Mouse (Mus musculus) limb, embryonic 10.5 days (tissue): ENCODE data around the gene Adk. TPM values are rescaled to one million over a fixed set of nuclear protein-coding genes. Genes with fewer than 3 reads are reported as not detected.

Experiments
- DNase-seq: peaks from one replicate; pipeline ENCODE4 v3.0.0-alpha.2; 2017; ENCODE audit warnings: low spot score
- H3K27ac ChIP-seq: fragments of 300-500 bp; sonication (generic); 2 replicates; pipeline ENCODE4 v1.5.1; 2016; ENCODE audit warnings: mild to moderate bottlenecking
- H3K27me3 ChIP-seq: fragments of 300-500 bp; sonication (generic); 2 replicates; pipeline ENCODE4 v1.6.1; 2016; ENCODE audit warnings: low read depth, mild to moderate bottlenecking; ENCODE audit not compliant: poor library complexity, severe bottlenecking
- H3K36me3 ChIP-seq: fragments of 300-500 bp; sonication (generic); 2 replicates; pipeline ENCODE4 v1.6.1; 2016; ENCODE audit warnings: mild to moderate bottlenecking, moderate library complexity
- H3K4me1 ChIP-seq: fragments of 300-500 bp; sonication (generic); 2 replicates; pipeline ENCODE4 v1.6.1; 2016
- H3K4me3 ChIP-seq: fragments of 300-500 bp; sonication (generic); 2 replicates; pipeline ENCODE4 v1.5.1; 2016; ENCODE audit warnings: mild to moderate bottlenecking, moderate library complexity
- H3K9me3 ChIP-seq: fragments of 300-500 bp; sonication (generic); replicated peaks from 2 replicates; pipeline ENCODE4 v1.6.1; 2016; ENCODE audit warnings: mild to moderate bottlenecking
- WGBS: fragments of 180-500 bp; shearing (Covaris S2); methylation state at CpG from one replicate; pipeline ENCODE4 v1.1.7; 2016; 5-methylcytosine and 5-hydroxymethylcytosine counted together
- polyA plus RNA-seq: library from polyadenylated mRNA; unstranded; fragments of >200 nt; fragmentation: Nextera tagmentation; extraction: Ambion mirVana; gene quantifications from 2 replicates; pipeline ENCODE4 v1.2.1, GENCODE M21; 2016

Gene Adk
- polyA plus RNA-seq, 1 experiment from 2014 or later, result 170 TPM

GRCm38 (mm10) chr14:21278290-21278689 lies 225.9 kb downstream of the Adk start:
- 97% methylated on average over 2 of the region's 2 CpGs for WGBS
- Histone ChIP-seq H3K36me3 (no peaks in the 10 kb centered on the region), H3K27ac (no peak overlapping the region), H3K27me3 (no peaks in the 10 kb centered on the region), H3K9me3 (no peaks in the 10 kb centered on the region), H3K4me3 (no peak overlapping the region), H3K4me1 (peaks cover 52% of the 10 kb centered on the region)
- no peak for DNase-seq

GRCm38 (mm10) chr14:21278907-21279535 lies 226.6 kb downstream of the Adk start:
- Histone ChIP-seq H3K4me1 (peaks cover 52% of the 10 kb centered on the region), H3K27ac (no peak overlapping the region), H3K4me3 (no peak overlapping the region), H3K9me3 (no peaks in the 10 kb centered on the region), H3K27me3 (no peaks in the 10 kb centered on the region), H3K36me3 (no peaks in the 10 kb centered on the region)
- 89% methylated on average over 6 of the region's 6 CpGs for WGBS
- no peak for DNase-seq

- no peaks in the 10 kb centered on the region for H3K27me3 ChIP-seq
- DNase-seq, result no peak
- WGBS, result 77% methylated on average over 3 of the region's 3 CpGs
- H3K4me3 ChIP-seq, result no peak overlapping the region
- peaks cover 52% of the 10 kb centered on the region for H3K4me1 ChIP-seq
- H3K27ac ChIP-seq, result no peak overlapping the region
- no peaks in the 10 kb centered on the region for H3K9me3 ChIP-seq
- no peaks in the 10 kb centered on the region for H3K36me3 ChIP-seq
Observed at GRCm38 (mm10) chr14:21280451-21280850, 228.1 kb downstream of the Adk start.

- Histone ChIP-seq H3K27me3 (no peaks in the 10 kb centered on the region), H3K9me3 (no peaks in the 10 kb centered on the region), H3K4me1 (peaks cover 52% of the 10 kb centered on the region), H3K36me3 (no peaks in the 10 kb centered on the region), H3K4me3 (no peak overlapping the region), H3K27ac (no peak overlapping the region)
- DNase-seq, result no peak
- WGBS, result 95% methylated on average over 4 of the region's 4 CpGs
Observed at GRCm38 (mm10) chr14:21281506-21281905, 229.1 kb downstream of the Adk start.

GRCm38 (mm10) chr14:21284116-21284515 lies 231.7 kb downstream of the Adk start:
- Histone ChIP-seq H3K27me3 (no peaks in the 10 kb centered on the region), H3K27ac (peak overlapping the region; percentile 73), H3K36me3 (no peaks in the 10 kb centered on the region), H3K4me1 (peaks cover 70% of the 10 kb centered on the region), H3K9me3 (no peaks in the 10 kb centered on the region), H3K4me3 (no peak overlapping the region)
- WGBS, result 71% methylated on average over 7 of the region's 7 CpGs
- DNase-seq, result no peak

- 33% methylated on average over 5 of the region's 5 CpGs for WGBS
- H3K36me3 ChIP-seq, result no peaks in the 10 kb centered on the region
- no peak for DNase-seq
- H3K4me3 ChIP-seq, result no peak overlapping the region
- no peaks in the 10 kb centered on the region for H3K9me3 ChIP-seq
- no peaks in the 10 kb centered on the region for H3K27me3 ChIP-seq
- H3K4me1 ChIP-seq, result peaks cover 70% of the 10 kb centered on the region
- peak overlapping the region; percentile 73 for H3K27ac ChIP-seq
Observed at GRCm38 (mm10) chr14:21284847-21285246, 232.5 kb downstream of the Adk start.

GRCm38 (mm10) chr14:21286274-21286673 lies 233.9 kb downstream of the Adk start:
- Histone ChIP-seq H3K9me3 (no peaks in the 10 kb centered on the region), H3K27me3 (no peaks in the 10 kb centered on the region), H3K4me3 (no peak overlapping the region), H3K36me3 (no peaks in the 10 kb centered on the region), H3K27ac (peak overlapping the region; percentile 83), H3K4me1 (peaks cover 72% of the 10 kb centered on the region)
- DNase-seq, result no peak
- WGBS, result 91% methylated on average over 7 of the region's 7 CpGs

GRCm38 (mm10) chr14:21287726-21288442 lies 235.5 kb downstream of the Adk start:
- WGBS, result 29% methylated on average over 9 of the region's 9 CpGs
- peaks cover 66% of the 10 kb centered on the region for H3K4me1 ChIP-seq
- peak overlapping the region; percentile 83 for H3K27ac ChIP-seq
- H3K27me3 ChIP-seq, result no peaks in the 10 kb centered on the region
- no peaks in the 10 kb centered on the region for H3K9me3 ChIP-seq
- DNase-seq, result peak; percentile 66
- peak overlapping the region; percentile 20; the same call in 1 of the 2 replicates for H3K4me3 ChIP-seq
- no peaks in the 10 kb centered on the region for H3K36me3 ChIP-seq

- WGBS, result 91% methylated on average over 4 of the region's 4 CpGs
- Histone ChIP-seq H3K27me3 (no peaks in the 10 kb centered on the region), H3K4me3 (no peak overlapping the region), H3K27ac (no peak overlapping the region), H3K36me3 (peaks cover 2% of the 10 kb centered on the region), H3K9me3 (no peaks in the 10 kb centered on the region), H3K4me1 (peaks cover 42% of the 10 kb centered on the region)
- no peak for DNase-seq
Observed at GRCm38 (mm10) chr14:21299743-21300142, 247.4 kb downstream of the Adk start.

- Histone ChIP-seq H3K4me1 (peaks cover 87% of the 10 kb centered on the region), H3K27me3 (no peaks in the 10 kb centered on the region), H3K27ac (peak overlapping the region; percentile 61; the same call in 1 of the 2 replicates), H3K4me3 (no peak overlapping the region), H3K36me3 (no peaks in the 10 kb centered on the region), H3K9me3 (no peaks in the 10 kb centered on the region)
- WGBS, result 97% methylated on average over 1 of the region's 1 CpGs
- no peak for DNase-seq
Observed at GRCm38 (mm10) chr14:21304815-21305214, 252.4 kb downstream of the Adk start.

- no peaks in the 10 kb centered on the region for H3K27me3 ChIP-seq
- H3K9me3 ChIP-seq, result no peaks in the 10 kb centered on the region
- H3K4me3 ChIP-seq, result no peak overlapping the region
- H3K27ac ChIP-seq, result peak overlapping the region; percentile 70
- H3K4me1 ChIP-seq, result peaks cover 62% of the 10 kb centered on the region
- H3K36me3 ChIP-seq, result no peaks in the 10 kb centered on the region
- 25% methylated on average over 4 of the region's 4 CpGs for WGBS
- DNase-seq, result peak; percentile 40
Observed at GRCm38 (mm10) chr14:21308349-21308936, 256.1 kb downstream of the Adk start.

- Histone ChIP-seq H3K9me3 (no peaks in the 10 kb centered on the region), H3K4me3 (no peak overlapping the region), H3K27me3 (no peaks in the 10 kb centered on the region), H3K27ac (no peak overlapping the region), H3K36me3 (no peaks in the 10 kb centered on the region), H3K4me1 (peaks cover 64% of the 10 kb centered on the region)
- DNase-seq, result no peak
- WGBS, result 92% methylated on average over 5 of the region's 5 CpGs
Observed at GRCm38 (mm10) chr14:21310530-21310929, 258.2 kb downstream of the Adk start.
